Mouse (Mus musculus) right cerebral cortex, postnatal 10 days (tissue): ENCODE results near the gene Foxp1.

Source experiments
- DNase-seq, 2 experiments: peaks; one replicate each; pipeline ENCODE4 v3.0.0; 2021; ENCODE audit warnings: low spot score in 2 of 2

The Foxp1 gene

DNA sequence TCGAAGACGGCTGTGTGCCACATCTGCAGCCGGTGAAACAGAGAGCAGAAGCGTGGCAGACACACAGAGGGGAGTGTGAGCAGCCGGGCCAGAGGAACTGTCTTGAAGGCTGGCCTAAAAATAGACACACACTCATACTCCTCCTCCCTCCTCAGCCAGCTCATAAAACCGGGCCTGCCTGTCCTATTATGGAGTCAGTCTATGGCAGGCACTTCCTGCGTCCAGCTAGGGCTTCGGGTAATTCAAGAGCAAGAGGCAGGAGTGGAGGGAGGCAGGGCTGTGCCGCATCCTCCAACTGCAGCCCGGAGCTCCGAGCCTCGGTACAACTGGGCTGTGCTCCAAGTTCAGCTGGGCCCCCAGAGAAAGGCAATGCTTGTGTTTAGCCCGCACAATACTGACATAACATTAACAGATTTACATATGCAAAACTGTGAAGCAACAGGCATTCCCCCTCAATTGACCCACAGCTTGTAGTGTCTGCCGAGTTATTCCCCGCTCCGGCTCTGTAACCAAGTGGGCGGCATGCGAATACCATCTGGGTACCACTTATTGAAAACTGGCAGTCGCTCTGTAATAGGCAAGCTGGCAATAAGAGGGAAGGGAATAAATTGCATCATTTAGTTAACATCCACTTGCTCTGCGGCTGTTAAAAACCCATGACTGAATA is 37.2 kb downstream of the Foxp1 start:
- peak; percentile 83 to 91 for DNase-seq

DNA sequence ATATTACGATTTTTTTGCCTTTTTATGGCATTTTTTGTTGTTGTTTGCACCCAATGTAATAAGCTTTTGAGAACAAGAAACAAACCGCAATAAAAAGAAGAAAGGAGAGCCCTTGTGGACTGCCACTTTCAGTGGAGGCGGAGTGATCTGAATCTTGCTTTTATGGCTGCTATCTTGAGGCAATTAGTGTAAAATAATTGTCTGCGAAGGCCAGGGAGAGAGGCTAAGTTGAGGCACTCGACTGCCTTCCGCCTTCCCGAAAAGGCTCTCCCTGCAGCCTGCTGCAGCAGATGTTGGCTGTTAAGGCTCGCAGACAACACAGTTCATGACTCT is 37.7 kb downstream of the Foxp1 start:
- no peak for DNase-seq

DNA sequence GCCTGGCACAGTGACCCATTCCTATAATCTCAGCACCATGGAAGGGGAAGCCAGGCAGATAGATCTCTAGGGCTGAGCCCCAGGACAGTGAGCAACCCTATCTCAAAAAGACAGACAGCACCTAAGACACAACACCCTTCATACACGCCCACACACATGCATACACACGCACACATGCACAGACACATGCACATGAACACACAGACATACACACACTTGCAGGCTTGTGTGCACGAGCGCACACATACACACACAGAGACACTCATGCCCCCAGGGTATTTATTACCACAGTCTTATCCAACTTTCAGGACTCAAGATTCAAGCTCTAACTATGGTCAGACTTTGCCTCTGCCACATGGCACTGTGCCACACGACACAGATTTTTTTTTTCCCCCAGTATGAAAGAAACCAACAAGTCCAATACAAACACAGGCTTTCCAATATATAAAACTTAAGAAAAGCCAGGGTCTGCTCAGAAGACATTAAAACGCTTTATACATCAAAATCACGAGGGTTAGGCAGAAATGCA is 38.3 kb downstream of the Foxp1 start:
- no peak for DNase-seq

DNA sequence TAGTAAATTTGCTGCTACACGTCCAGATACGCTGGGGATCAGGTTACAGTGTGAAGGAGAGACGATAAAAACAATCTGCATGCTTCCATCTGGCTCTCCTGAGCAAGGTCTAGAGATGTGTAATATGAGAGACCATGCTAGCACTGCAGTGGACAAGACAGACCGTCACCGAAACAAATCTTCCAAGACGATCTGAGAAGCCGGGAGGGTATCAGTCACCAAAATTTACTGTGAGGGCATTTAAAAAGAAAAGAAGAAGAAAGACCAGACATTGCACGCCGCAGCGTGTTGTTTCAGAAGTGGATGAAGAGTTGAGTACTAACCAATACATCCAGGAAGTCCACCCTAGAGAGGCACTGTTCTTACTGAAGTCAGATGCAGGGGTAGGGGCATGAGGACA is 39.0 kb downstream of the Foxp1 start:
- DNase-seq, result no peak

DNA sequence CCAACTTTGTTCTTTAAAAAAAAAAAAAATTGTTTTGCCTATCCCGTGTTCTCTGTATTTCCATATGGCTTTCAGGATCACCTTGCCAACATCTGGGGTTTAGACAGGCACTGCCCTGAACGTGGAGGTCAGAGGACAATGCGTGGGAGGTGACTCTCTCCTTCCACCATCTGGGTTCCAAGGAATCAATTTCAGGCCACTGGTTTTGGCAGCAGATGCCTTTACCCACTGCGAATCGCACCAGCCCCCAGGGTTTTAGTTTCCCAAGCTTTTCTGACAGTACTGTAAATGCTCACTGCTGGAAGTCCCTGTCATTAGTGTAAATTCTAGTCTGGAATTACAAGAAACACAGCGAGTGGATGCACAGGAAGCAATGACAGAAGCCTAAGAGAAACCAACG is 41.0 kb downstream of the Foxp1 start:
- no peak for DNase-seq

DNA sequence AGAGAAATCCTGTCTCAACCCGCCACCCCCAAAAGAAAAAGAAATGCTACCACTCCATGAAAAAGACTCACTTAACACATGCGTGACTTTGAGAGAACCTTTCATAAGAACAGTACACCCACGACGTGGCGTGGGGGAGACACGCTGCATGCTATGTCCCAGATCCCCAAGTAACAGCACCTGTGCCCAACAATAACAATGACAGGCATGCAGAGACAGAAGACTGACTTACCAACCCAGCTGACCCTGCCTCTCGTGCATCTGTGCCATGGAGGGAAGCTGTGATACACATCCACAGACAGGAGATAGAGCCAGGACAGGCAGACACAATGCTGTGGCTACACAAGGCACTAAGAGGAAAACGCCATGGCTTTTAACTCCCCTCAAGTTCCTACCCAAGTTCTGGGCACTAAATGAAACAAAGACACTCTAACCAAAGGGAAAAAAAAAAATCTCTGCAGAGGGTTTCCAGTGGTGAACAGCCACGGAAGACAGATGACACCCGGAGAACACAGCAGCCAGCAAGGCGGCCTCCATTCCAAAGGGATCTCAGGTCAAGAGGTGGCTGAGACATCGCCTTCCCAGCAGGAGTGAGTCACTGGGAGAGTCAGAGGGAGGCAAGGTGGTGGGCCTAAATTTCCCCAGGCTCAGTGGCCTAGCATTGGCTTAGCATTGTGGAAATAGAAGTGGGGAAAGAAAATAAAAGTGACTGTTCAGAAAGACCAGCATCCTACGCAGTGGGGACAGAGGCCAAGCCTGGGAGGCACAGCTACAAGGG is 43.5 kb downstream of the Foxp1 start:
- DNase-seq, result no peak

DNA sequence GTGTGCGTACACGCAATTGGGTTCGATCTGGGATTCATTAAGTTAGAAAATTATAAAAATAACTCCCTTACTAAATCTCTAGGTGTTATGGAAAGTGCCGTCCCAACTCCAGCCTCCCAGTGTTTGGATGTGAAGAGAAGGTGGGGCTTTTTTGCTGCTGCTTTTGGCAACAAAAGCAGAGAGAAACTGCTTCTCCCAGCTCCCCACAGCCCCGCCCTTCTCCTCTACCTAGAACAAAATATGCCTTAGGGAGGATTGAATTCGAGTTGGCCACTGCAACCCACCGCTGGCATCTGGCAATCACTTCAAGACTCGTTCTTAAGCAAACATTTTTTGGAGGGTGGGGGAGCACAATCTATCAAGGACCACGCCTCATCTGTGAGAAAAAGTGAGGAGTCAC is 47.5 kb downstream of the Foxp1 start:
- no peak for DNase-seq

DNA sequence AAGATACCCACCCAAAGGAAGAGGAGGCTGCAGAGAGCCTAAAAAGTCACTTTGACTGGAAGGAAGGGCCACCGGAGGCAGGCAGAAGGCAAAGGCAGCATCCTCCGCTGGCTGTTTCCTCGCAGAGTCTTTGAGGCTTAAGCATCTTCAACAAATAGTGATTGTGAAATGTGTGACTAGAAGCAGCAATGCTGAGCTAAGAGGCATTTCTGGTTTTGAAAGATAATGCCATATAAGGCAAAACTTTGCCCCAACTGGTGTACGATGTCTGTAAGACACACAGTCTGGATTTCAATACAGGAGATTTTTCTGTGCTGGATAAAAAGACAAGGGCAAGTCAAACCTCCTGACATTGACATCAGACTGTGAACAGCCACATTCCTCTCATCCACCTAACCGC is 51.6 kb downstream of the Foxp1 start:
- DNase-seq, result no peak

DNA sequence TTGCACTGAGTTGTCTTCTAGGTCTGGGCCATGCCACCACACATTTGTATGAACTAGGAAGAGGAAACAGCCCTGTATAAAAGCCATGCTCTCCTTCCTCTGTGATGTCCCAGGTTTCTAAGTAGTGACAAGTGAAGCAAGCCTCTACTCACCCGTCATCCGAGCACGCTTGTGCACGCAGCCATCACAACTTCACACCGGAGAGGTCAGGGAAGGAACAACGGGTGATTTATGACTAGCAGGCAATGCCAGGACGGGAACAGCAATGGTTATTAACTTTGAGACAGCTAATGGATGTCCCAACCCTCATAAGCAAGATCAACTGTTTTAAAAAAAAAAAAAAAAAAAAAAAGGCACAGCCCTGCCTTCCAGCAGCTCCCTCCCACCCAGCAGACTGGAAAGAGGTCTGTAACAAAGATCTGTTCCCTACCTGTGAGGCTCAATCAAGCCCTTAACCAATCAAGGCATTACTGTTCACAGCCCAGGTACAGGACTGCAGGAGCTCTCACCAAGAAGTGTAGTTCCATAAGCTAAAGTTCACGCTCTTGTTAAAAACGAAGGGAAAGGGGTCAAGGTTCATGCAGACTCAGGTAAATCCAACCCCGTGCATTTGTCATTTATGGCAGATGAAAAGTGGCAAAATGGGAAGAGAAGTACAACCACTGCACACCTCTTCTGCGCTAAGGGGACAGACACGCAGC is 53.2 kb downstream of the Foxp1 start:
- DNase-seq, result no peak

DNA sequence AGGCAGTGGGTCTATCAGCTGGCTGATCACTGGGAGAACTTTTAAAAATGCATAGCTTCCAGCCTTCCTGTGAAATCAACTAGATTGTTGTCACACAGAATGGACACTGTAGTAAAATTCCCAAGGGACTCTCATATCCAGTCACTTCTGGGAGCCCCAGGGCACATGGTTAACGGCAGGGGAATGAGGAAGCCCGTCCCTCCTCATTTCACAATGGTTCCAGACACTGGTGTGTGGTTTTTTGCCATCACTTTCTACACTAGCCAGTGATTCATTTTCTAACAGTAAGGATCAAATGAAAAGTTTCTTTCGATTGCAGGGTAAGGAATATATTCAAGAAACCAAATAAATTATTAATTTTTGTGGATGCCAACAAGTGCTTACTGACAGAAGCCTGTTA is 54.7 kb downstream of the Foxp1 start:
- DNase-seq, result no peak

DNA sequence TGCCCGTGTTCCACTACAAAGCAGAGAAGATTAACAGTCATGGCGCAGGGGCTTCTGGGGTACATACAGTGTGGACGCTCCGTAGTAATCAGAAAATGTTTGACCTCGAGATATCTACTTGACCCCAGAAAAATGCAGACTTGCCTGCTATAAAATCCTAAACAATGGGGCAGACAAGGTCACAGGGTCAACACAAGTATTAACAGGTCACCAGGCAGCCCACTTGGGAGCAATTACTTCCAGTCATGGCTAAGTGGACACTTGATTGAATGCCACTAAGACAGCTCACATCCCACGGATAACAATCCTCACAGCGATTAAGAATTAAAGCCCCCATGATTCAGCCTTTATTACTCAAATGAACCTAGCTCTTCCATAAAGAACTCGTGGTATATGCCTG is 55.4 kb downstream of the Foxp1 start:
- DNase-seq, result no peak

DNA sequence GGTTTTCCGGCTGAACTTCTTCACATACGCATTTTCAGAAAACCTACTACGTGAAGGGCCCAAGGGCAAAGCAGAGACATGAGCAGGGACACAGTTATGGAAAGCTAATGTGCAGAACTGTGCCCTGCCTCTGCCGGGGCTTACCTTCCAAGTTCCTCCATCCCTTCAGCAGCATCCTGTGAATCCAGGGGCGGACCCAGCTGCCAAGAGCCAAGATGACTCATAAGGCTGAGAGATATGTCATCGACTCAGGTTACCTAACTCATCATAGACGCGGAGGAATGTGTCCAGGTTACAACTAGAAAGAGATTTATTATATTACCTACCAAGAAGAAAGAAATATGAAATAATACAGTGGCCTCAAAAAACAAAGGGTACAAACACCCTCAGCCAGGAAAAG is 56.2 kb downstream of the Foxp1 start:
- no peak for DNase-seq

DNA sequence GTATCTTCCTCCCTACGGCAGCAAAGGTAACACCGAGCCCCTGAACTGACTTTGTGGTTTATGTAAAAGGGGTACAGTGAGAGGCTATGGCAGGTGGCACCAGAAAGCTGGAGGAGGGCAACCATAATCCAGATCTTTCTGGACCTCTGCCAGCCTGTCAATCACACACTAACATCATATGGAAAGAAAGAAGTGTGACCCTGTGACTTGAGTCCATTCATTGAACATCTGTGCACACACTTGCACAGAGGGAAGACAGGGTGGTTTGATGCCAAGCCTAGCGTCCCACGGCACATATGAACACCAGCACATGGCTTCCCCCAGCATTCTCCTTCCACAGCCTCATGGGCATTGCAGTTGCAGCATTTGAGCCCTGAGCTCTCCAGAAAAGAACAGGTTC is 58.1 kb downstream of the Foxp1 start:
- no peak for DNase-seq

DNA sequence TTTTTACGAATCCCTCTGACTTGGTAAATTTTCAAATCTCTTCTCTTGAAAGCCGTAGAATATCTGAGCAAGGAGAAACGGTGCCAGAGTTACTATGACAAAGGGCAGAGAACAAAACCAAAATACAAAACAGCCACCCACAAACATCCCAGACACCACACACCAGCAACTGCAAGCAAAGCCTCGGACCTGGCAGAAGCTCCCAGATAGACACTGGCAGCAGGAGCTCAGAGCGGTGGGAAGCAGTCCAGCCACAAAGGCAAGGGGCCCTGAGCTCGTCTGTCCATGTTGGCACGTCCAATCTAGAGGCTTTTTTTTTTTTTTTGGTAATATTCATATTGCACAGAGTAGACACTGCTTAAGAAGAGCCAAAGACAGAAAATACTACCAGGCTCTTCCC is 58.6 kb downstream of the Foxp1 start:
- no peak for DNase-seq

DNA sequence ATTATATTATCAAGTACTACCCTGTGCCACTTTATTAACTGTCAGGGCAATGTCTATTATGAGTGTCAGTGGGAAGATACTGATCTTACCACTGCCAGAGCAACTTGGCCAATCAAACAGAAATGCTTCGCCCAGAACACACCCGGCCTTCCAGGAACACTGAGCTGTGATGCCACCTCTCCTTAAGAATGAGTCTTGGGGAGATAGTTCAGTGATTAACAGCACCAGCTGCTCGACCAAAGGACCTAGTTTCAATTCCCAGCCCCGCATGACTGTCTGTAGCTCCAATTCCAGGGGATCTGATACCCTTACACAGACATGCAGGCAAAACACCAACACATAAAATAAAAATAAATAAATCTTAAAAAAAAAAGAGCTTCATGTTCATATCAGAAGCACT is 63.7 kb downstream of the Foxp1 start:
- no peak for DNase-seq

DNA sequence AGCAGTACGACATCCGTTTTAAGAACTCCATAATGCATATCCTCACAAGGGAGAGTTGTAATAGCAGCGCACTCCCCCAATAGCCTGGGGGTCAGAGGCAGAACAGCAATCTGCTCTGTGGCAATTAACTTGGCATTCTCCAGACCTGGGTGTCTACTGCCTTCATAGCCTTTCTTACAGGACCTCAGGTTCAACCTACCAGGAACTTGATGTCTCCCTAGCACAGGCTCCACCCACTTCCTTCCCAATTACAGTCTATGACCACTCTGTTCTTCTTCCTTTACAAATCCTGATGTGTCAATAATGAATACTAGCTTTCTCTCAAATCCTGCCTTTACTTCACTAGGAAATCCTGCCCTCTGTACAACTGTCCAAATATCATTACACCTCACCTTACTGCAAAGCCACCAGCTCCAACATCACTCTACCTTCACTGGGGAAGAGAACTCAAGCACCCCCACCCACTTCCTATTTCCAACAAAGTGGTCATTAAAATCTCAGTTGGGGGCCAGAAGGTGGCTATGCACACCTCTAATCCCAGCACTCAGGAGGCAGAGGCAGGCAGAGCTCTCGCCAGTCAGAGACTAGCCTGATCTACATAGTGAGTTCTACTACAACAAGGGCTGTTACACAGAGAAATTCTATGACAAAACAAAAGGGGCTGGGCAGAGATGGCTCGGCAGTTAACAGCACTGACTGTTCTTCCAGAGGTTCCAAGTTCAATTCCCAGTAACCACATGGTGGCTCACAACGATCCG is 68.6 kb downstream of the Foxp1 start:
- DNase-seq, result no peak

DNA sequence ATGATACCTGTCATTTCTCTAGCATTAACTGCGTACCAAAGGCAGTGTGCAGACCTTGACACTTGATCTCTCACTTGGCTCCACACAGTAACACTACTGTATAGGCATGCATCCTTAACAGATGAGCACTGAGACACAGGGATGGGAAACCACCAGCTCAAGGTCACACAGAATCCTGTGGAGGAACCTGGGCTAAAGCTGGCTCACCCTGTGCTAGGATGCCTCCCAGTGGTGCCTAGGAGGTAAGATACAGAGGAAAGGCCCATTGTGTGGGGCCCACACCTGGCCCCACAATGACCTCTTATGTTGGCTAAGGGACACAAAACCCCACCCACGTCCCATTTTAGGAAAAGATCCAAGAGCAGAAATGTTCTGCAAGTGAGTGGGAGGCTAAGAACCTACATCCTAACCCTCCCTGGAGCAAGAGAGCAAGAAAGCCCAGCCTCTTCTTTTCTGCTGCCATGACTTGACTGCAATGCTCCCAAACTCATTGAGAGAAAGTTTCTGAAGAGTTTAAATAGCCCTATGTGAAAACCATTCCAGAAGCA is 69.8 kb downstream of the Foxp1 start:
- no peak for DNase-seq

DNA sequence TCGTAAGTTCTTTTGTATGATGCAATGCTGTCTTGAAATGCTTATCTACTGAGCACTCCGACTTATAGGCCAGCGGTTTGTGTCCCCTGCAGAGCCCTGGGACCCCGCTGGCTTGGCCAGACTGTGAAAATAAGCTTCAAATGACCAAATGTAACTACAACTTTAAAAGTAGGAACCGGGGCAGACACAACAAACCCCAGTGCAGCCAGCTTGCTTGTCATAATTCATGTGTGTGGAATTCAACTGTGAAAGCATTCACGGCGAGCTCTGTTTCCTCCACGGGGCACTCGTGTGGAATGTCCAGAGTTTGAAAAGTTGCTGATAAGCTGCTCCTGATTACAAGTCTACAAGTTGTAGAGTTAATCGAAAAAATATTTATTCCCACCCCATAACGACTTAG is 71.0 kb downstream of the Foxp1 start:
- no peak for DNase-seq

DNA sequence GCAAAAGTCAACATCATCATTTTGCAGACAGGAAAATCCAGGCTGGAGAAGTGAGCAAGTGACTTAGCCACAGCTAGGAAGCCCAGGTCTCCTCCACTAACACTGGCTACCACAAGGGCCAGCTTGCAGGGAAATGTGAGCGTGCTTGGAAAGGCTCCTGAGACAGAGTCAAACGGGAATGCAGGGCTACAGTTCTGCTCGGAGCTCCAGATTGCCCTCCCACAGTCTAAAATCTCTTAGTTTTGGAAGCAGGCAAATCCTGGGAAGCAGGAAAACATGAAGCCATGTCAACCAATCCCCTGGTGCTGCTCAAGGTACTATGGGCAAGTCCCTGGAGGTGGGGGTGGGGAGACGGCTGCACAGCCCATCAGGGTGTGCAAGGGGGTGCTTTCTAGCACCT is 75.1 kb downstream of the Foxp1 start:
- DNase-seq, result no peak

DNA sequence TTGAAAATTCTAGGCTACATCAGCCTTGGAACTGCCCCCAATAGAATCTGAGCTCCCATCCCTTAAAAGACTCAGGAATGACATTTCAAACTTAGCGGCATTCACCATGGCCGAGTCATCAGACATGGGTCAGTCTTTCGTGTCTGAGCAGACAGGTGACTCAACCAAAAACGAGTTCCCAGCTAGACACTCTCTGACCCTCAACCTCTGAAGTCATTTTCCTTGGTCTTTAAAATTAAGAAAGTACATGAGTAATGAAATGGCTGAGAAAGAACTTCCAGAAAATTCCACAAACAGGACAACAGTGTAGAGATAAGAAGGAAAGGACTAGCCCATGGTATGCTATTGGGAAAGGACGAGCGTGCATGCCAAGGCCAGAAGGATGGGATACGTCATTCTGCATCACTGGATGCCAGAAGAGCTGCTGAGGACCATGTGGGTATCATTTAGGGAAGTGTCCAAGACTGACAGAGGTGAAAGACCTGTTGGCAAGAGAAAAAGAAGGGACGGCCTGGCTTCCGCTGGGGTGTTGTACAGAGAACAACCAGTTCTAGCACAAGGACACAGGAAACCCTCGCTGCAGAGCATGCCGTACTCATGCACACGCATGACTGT is 75.6 kb downstream of the Foxp1 start:
- DNase-seq, result no peak

DNA sequence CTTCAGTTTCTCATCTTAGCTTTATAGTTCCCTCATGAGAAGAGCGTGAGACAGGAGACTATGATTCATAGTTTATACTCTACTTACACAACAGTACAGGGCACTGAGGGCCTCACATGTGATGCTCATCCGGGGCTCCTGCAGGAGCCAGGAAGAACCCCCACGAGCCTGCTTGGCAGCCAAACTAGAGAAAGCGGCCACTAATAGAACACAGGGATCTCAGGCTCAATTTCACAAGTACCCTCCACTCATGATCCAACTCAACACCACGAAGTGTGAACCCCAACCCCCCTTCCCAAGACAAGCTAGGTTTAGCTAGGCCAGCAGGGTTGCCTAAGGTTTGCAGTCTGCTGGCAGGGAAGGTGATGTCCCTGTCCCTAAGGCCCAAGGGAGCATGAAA is 79.1 kb downstream of the Foxp1 start:
- no peak for DNase-seq

DNA sequence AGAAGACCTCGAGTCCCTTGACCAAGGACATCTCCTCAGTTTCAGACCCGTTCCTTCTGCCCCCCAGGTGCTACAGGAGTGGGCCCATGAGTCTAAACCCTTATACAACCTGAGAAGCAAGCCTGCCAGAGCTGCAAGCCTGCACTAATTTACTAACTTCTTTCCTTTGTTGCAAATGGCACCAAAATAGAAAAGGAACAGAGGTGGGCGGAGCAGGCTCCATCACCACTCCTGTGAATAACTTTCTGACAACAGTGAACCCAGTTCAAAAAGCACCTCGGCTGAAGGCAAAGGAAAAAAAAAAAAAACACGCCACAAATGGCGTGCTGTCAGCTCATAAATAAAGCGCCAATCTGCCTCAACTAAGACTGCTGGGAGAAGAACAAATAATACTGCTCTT is 81.4 kb downstream of the Foxp1 start:
- DNase-seq, result no peak
